Mouse (Mus musculus): ENCODE measurements around the gene Gm16513.
"Not testable (repeated sequence)": the region's sequence is repeated elsewhere in the genome, so short reads cannot be mapped to it uniquely, and the experiment has no call there.

Gene Gm16513

DNA sequence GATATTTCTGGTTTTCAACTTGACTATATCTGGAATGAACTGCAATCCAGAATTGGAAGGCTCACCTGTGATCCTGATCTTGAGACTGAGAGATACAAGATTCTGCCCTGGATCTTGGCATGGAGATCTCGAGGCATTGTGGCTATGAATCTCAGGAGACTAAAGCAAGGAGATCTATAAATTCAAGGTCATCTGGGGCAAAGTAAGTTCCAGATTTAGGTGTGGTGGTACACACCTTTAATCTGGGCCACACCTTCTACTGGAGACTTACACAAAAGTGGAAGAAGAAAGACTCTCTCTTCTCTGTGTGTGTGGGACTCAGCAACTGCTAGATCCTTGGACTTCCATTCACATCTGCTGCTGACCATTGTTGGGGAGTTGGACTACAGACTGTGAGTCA, at the start of gene Gm16513:
Gene Gm16513 (plus strand): TSS at position 301 of the 400 bp plus-strand sequence.
- DNase-seq, result not testable (repeated sequence)

All from retina, postnatal 1 day (tissue).